Mouse (Mus musculus) layer of hippocampus, adult 18-20 months (tissue): ENCODE results near the gene Vmn1r200. TPM values are rescaled to one million over a fixed set of nuclear protein-coding genes. Genes with fewer than 3 reads are reported as not detected.
A peak's percentile ranks its signal among the peaks of the same experiment; 100 is the strongest.

Source experiments
- DNase-seq, 2 experiments: peaks; one replicate each; pipeline ENCODE4 v3.0.0; 2022; ENCODE audit warnings: low spot score in 2 of 2
- long read RNA-seq: library from polyadenylated mRNA; stranded (forward); transcript quantifications from one replicate; pipeline ENCODE4 v2.0.0, GENCODE M21; 2021
- total RNA-seq, 2 experiments: library from RNA; stranded (reverse); gene quantifications; 2 replicates each; pipeline ENCODE4 v1.2.3; 2021

Gene Vmn1r200
- total RNA-seq = not detected
- long read RNA-seq = 0 reads

DNA sequence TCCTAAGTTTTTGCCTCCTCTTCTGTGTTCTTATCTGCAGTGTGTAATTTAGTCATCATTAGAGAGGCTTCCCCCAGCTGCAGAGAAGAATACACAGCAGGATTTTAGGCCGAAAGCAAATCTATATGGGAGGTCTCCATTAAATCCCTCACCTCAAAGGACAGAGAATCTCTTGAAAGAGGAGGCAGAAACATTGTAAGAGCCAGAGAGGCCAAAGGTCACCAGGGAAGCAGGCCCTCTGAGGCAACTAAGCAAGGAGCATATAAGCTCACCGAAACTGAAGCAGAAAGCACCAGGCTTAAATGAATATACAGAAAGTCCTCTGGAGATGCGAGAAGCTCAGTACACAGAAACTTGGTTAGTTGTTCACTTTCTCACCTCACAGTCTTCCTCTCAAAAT, at the start of gene Vmn1r200:
Vmn1r200 (plus strand) TSS at position 301 of the 400 bp plus-strand sequence.
- no peak for DNase-seq

DNA sequence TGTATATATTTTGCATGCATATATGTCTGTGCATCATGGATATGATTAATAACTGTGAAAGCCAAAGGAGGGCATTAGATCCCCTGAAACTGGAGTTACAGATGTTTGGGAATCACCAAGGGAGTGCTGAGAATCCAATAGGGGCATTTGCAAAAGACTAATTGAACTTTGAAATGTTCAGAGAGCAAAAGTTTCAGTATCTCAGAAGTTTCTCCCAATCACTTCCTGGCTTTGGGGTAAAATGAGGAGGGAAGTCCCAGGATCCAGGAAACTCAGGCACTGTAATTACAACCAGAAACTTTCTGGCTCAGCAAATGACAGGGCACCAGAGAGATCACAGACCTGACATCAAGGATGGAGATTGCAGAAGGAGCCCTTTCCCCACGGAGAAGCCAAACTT, 40.1 kb upstream of the Vmn1r200 start, which contains the start of gene Vmn1r198:
Vmn1r198 (plus strand) TSS at position 301 of the 400 bp plus-strand sequence.
- no peak for DNase-seq

DNA sequence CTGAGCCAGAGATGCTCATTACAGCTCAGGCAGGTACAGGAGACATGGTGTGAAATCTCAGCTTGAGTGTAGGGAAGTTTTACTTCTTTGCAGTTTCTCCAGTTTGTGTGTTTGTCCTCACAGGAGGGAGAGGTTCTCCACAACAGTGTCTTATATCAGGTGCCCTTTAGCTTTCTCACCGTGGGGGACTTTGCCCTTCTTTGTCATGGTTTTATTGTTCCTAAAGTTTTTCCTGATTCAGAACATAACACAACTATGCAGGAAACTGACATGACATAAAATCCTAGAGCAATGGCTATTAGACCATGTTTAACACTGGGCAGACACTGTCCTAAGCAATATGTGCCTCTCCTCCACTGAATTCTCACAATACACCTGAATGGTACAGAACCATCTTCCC, 39.4 kb upstream of the Vmn1r200 start:
- DNase-seq = no peak

DNA sequence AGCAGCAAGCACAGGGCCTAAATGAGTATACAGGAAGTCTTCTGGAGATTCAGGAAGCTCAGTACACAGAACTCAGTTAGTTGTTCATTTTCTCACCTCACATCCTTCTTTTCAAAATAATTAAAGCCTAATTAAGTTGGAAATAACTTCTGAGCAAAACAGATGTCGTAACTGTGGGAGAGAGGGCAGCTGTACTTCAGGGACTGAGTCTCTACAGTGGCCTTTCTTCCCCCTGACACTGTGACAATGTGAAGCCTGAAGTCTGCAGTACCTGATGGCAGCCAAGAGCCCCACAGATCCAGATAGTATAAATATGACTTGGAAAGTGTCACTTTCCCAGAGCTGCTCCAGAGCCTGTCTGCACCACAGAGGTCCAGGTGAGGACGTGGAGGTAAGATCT, 10.7 kb upstream of the Vmn1r200 start, which contains the start of gene Vmn1r199:
Vmn1r199 (plus strand) TSS at position 301 of the 400 bp plus-strand sequence.
- DNase-seq = no peak

DNA sequence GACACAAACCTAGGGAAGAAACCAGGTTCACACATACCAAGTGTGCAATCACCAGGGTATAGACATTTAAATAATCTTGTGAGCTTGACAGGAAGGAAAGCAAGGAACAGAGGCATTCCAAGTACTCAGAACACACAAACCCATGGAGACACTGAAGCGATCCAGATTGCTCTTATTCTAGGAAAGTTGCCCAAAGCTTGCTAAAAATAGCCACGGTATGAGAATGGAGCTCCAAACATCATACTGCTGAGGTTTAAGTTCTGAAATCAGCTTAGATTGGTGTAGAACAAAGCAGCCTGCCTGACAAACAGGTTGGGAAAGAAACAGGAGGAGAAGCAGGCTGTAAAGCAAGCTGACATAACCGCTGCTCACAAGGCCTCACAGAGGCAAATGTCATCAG, 9.0 kb upstream of the Vmn1r200 start:
- peak; percentile 22 to 73 for DNase-seq

DNA sequence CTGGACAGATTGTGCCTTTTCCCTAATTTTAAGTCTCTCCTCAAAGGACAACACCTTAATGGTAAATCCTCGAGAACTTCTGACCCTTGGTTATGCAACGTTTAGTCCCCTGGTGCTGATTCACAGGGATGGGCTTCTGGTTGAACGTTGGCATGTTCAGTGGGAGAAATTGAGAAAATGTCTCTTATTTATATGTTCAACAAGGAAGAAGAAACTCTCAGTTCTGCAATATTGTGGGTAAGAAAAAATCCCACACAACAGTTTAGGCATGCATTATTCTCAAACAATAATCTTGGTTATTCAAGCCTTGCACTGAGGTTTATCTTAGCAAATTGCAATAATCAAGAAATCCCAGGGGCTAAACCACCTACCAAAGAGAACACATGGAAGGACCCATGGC, 6.8 kb upstream of the Vmn1r200 start:
- DNase-seq = no peak

DNA sequence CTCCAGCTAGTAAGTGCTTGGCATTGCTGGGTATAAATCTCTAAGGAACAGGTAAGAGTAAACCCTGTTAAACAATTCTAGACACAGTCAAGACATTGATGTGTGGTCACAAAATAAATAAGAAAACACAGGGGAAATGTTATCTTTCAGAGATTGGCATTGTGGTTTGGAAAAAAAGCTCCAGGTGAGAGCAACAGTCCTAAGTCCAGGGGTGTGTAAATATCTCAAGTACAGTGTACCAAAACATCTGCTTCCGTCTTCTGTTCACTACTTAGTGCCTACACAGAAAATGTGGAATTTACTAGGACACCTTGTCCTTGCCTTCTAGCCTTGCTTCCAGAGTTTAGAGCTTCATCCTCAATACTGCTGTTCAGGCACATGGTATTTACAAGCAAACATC, 3.1 kb upstream of the Vmn1r200 start:
- DNase-seq = no peak

DNA sequence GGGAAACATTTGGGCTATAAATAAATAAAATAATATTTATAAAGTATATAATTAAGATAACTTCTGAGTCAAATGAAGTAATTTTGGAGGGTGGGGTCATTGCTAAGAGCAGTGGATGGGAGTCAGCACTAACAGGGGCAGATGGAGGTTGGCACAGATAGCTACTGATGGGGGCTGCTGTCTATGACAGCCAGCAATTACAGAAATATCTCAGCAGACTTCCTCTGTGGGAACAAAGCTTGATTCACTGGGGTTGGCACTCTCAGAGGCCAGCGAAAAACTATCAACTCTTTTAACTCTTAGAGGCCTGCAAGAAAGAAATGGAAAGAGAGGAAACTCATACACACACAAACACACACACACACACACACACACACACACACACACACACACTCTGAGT, 12.8 kb downstream of the Vmn1r200 start:
- peak; percentile 19 to 50 for DNase-seq

Other genes with a start within 250 kb of the Vmn1r200 start
- not detected for gene Vmn1r191, start 206.4 kb upstream of the Vmn1r200 start, total RNA-seq
- gene Vmn1r192, start 199.2 kb upstream of the Vmn1r200 start, total RNA-seq = not detected
- not detected for gene Vmn1r193, start 167.2 kb upstream of the Vmn1r200 start, total RNA-seq
- not detected for gene Vmn1r194, start 146.2 kb upstream of the Vmn1r200 start, total RNA-seq
- not detected for gene Vmn1r195, start 119.9 kb upstream of the Vmn1r200 start, total RNA-seq
- not detected for gene Vmn1r196, start 100.5 kb upstream of the Vmn1r200 start, total RNA-seq
- not detected for gene Vmn1r197, start 65.8 kb upstream of the Vmn1r200 start, total RNA-seq
- gene Vmn1r198, start 40.0 kb upstream of the Vmn1r200 start, total RNA-seq = not detected
- not detected for gene Vmn1r199, start 10.6 kb upstream of the Vmn1r200 start, total RNA-seq
- gene Vmn1r201, start 81.5 kb downstream of the Vmn1r200 start, total RNA-seq = not detected
- under 1 TPM in 1 of 2 experiments, not detected in 1; 0.07 TPM for gene Vmn1r202, start 115.0 kb downstream of the Vmn1r200 start, total RNA-seq
- gene Vmn1r203, start 127.7 kb downstream of the Vmn1r200 start, total RNA-seq = not detected
- gene Vmn1r204, start 162.8 kb downstream of the Vmn1r200 start, total RNA-seq = not detected
- gene Vmn1r205, start 202.6 kb downstream of the Vmn1r200 start, total RNA-seq = not detected
- gene Vmn1r206, start 233.9 kb downstream of the Vmn1r200 start, total RNA-seq = not detected